In genomic region chr12:91815552-91815951, GRCm38 (mm10) we compare ENCODE assay signal across 14 mouse cellular contexts. TPM values are rescaled to one million over a fixed set of nuclear protein-coding genes. Genes with fewer than 3 reads are reported as not detected.
DNase-seq lines count a peak whose midpoint lies in the region; ATAC-seq and TF ChIP-seq lines count a peak whose summit lies in the region.
"Had no signal": no experiment of that assay in that cellular context is flagged by ENCODE, and none has a peak within 500 bp of the region (broad histone marks: within the 10 kb centered on the region; RNA-seq: fewer than 3 reads in every experiment).

No protein-coding gene starts in this region.

- 0 out of 2 replicates have a peak, but pooled peaks have one; percentile 41 for ATAC-seq in midbrain, embryonic 12.5 days (ENCODE audit: low FRiP score, low read depth)
- ATAC-seq in midbrain, postnatal 0 days (ENCODE audit: low FRiP score) = no peak
- ATAC-seq in erythroblast, adult 5-6 weeks (replicated peaks; ENCODE audit: low FRiP score, poor library complexity, severe bottlenecking) = peak; percentile 49
- ATAC-seq in stomach, postnatal 0 days (ENCODE audit: low FRiP score, low TSS enrichment) = peak; percentile 33; the same call in 1 of the 2 replicates

- 92% methylated on average over 11 of the region's 11 CpGs for WGBS in midbrain, embryonic 12.5 days
- WGBS in midbrain, postnatal 0 days = 93% methylated on average over 11 of the region's 11 CpGs
- WGBS in stomach, postnatal 0 days = 96% methylated on average over 11 of the region's 11 CpGs

- H3K4me2 ChIP-seq in midbrain, embryonic 12.5 days (replicated peaks) = no peak overlapping the region
- no peak overlapping the region for H3K4me2 ChIP-seq in midbrain, postnatal 0 days (ENCODE audit: low read depth, low read length, poor library complexity, severe bottlenecking)
- H3K4me2 ChIP-seq in stomach, postnatal 0 days (replicated peaks; ENCODE audit: low read depth) = no peak overlapping the region
- H3K4me2 ChIP-seq: embryonic facial prominence, embryonic 12.5 days; embryonic facial prominence, embryonic 15.5 days; forebrain, embryonic 15.5 days; heart, embryonic 11.5 days; hindbrain, embryonic 13.5 days had no signal

- no peak overlapping the region for H3K4me3 ChIP-seq in midbrain, embryonic 12.5 days
- no peak overlapping the region for H3K4me3 ChIP-seq in midbrain, postnatal 0 days (ENCODE audit: low read depth, low read length)
- H3K4me3 ChIP-seq in stomach, postnatal 0 days (ENCODE audit: low read depth, low read length) = no peak overlapping the region
- H3K4me3 ChIP-seq: embryonic facial prominence, embryonic 12.5 days; embryonic facial prominence, embryonic 15.5 days; erythroblast, embryonic 14.5 days; forebrain, embryonic 15.5 days; hindbrain, embryonic 10.5 days; hindbrain, embryonic 13.5 days had no signal

- peaks cover 82% of the 10 kb centered on the region for H3K36me3 ChIP-seq in midbrain, embryonic 12.5 days
- peaks cover 65% of the 10 kb centered on the region for H3K36me3 ChIP-seq in midbrain, postnatal 0 days (ENCODE audit: insufficient read depth, low read length)
- peaks cover 43% of the 10 kb centered on the region for H3K36me3 ChIP-seq in stomach, postnatal 0 days (ENCODE audit: control insufficient read depth, insufficient read depth, low read length)

- H3K9ac ChIP-seq in midbrain, embryonic 12.5 days (replicated peaks) = no peak overlapping the region
- H3K9ac ChIP-seq in midbrain, postnatal 0 days (replicated peaks; ENCODE audit: low read length, poor library complexity, severe bottlenecking) = no peak overlapping the region
- H3K9ac ChIP-seq in stomach, postnatal 0 days (ENCODE audit: low read length) = no peak overlapping the region
- H3K9ac ChIP-seq: embryonic facial prominence, embryonic 12.5 days; embryonic facial prominence, embryonic 15.5 days; forebrain, embryonic 15.5 days; hindbrain, embryonic 13.5 days had no signal

- H3K27me3 ChIP-seq in midbrain, embryonic 12.5 days = no peaks in the 10 kb centered on the region
- no peaks in the 10 kb centered on the region for H3K27me3 ChIP-seq in midbrain, postnatal 0 days (ENCODE audit: insufficient read depth, low read length)
- H3K27me3 ChIP-seq in stomach, postnatal 0 days (ENCODE audit: control insufficient read depth, insufficient read depth, low read length) = no peaks in the 10 kb centered on the region
- H3K27me3 ChIP-seq: embryonic facial prominence, embryonic 12.5 days; embryonic facial prominence, embryonic 15.5 days; forebrain, embryonic 15.5 days; hindbrain, embryonic 13.5 days had no signal

- no peaks in the 10 kb centered on the region for H3K4me1 ChIP-seq in midbrain, embryonic 12.5 days
- H3K4me1 ChIP-seq in midbrain, postnatal 0 days (ENCODE audit: insufficient read depth, low read length) = no peaks in the 10 kb centered on the region
- no peaks in the 10 kb centered on the region for H3K4me1 ChIP-seq in stomach, postnatal 0 days (replicated peaks; ENCODE audit: control insufficient read depth, insufficient read depth)
- H3K4me1 ChIP-seq: embryonic facial prominence, embryonic 12.5 days; embryonic facial prominence, embryonic 15.5 days; forebrain, embryonic 15.5 days; hindbrain, embryonic 10.5 days; hindbrain, embryonic 13.5 days had no signal

- H3K27ac ChIP-seq in midbrain, embryonic 12.5 days (replicated peaks) = no peak overlapping the region
- H3K27ac ChIP-seq in midbrain, postnatal 0 days (ENCODE audit: low read depth, low read length) = no peak overlapping the region
- H3K27ac ChIP-seq in stomach, postnatal 0 days (replicated peaks) = no peak overlapping the region
- H3K27ac ChIP-seq: embryonic facial prominence, embryonic 12.5 days; embryonic facial prominence, embryonic 15.5 days; forebrain, embryonic 15.5 days; hindbrain, embryonic 10.5 days; hindbrain, embryonic 13.5 days had no signal

- H3K9me3 ChIP-seq in midbrain, embryonic 12.5 days = no peaks in the 10 kb centered on the region
- no peaks in the 10 kb centered on the region for H3K9me3 ChIP-seq in midbrain, postnatal 0 days (ENCODE audit: low read length)
- no peaks in the 10 kb centered on the region for H3K9me3 ChIP-seq in stomach, postnatal 0 days (ENCODE audit: control insufficient read depth, low read length)
- H3K9me3 ChIP-seq: embryonic facial prominence, embryonic 12.5 days; embryonic facial prominence, embryonic 15.5 days; forebrain, embryonic 15.5 days; hindbrain, embryonic 10.5 days; hindbrain, embryonic 13.5 days had no signal

- TF ChIP-seq CTCF in midbrain, postnatal 0 days (IDR thresholded peaks at IDR 0.05) = no peak
- no peak for TF ChIP-seq CTCF in stomach, postnatal 0 days (IDR thresholded peaks at IDR 0.05; ENCODE audit: low read depth)

- TF ChIP-seq EP300 in stomach, postnatal 0 days (optimal IDR thresholded peaks at IDR 0.05) = no peak

- intact Hi-C loops in heart, postnatal 36 days (cut with DNase I) = no loop called here

- peak; percentile 80 for DNase-seq in heart, adult 11 months
- no peak for DNase-seq in heart, postnatal 36 days
- DNase-seq in midbrain, postnatal 0 days (ENCODE audit: low spot score) = no peak
- DNase-seq in stomach, postnatal 0 days (ENCODE audit: low spot score) = no peak

RNA-seq across cellular contexts. Expression of gene Ston2, which starts 27.4 kb away (rescaled TPM):
- total RNA-seq in heart, postnatal 36 days (2021) = 1 to 10 TPM; 3.7 to 3.8 TPM
- polyA plus RNA-seq in midbrain, embryonic 12.5 days (2016; fragmentation: Nextera tagmentation; extraction: Ambion mirVana) = 6.0 and 8.0 TPM in 2 replicates
- 9.4 and 16.8 TPM in 2 replicates for total RNA-seq in midbrain, postnatal 0 days (2014; rRNA removed)
- 5.6 and 7.4 TPM in 2 replicates for polyA plus RNA-seq in midbrain, postnatal 0 days (2015; fragmentation: Nextera tagmentation; extraction: Ambion mirVana)
- total RNA-seq in erythroblast, adult 5-6 weeks (2015; ENCODE audit: low replicate concordance) = 0.58 and 1.5 TPM in 2 replicates
- total RNA-seq in erythroblast, adult 5-6 weeks (2017; ENCODE audit: low replicate concordance) = 0.70 and 2.0 TPM in 2 replicates
- polyA plus RNA-seq in stomach, postnatal 0 days (2015; fragmentation: Nextera tagmentation; extraction: Ambion mirVana) = 5.4 and 5.5 TPM in 2 replicates
- total RNA-seq: MEL had no signal

RNA-seq across cellular contexts. Expression of gene Sel1l, which starts 33.4 kb away (rescaled TPM):
- total RNA-seq in heart, postnatal 36 days (2021) = 10 to 100 TPM; 63.9 to 67.0 TPM
- 74.3 and 84.7 TPM in 2 replicates for polyA plus RNA-seq in midbrain, embryonic 12.5 days (2016; fragmentation: Nextera tagmentation; extraction: Ambion mirVana)
- 67.3 and 86.7 TPM in 2 replicates for total RNA-seq in midbrain, postnatal 0 days (2014; rRNA removed)
- 92.6 and 93.3 TPM in 2 replicates for polyA plus RNA-seq in midbrain, postnatal 0 days (2015; fragmentation: Nextera tagmentation; extraction: Ambion mirVana)
- total RNA-seq in erythroblast, adult 5-6 weeks (2015; ENCODE audit: low replicate concordance) = 19.0 and 27.4 TPM in 2 replicates
- total RNA-seq in erythroblast, adult 5-6 weeks (2017; ENCODE audit: low replicate concordance) = 13.6 and 29.1 TPM in 2 replicates
- polyA plus RNA-seq in stomach, postnatal 0 days (2015; fragmentation: Nextera tagmentation; extraction: Ambion mirVana) = 74.2 and 77.3 TPM in 2 replicates
